Mouse (Mus musculus) activated CD4-positive, CD25-positive, alpha-beta regulatory T cell (primary cell): ENCODE measurements around the gene Fbxw8. TPM values are rescaled to one million over a fixed set of nuclear protein-coding genes. Genes with fewer than 3 reads are reported as not detected.

Experiments
- polyA plus RNA-seq, 2 experiments: library from polyadenylated mRNA; unstranded; fragments of 100-300 nt; shearing (Covaris generic); gene quantifications; one replicate each; pipeline ENCODE4 v1.2.1; 2017

Fbxw8 gene
- polyA plus RNA-seq: 10 to 100 TPM; 11.9 to 25.6 TPM

DNA sequence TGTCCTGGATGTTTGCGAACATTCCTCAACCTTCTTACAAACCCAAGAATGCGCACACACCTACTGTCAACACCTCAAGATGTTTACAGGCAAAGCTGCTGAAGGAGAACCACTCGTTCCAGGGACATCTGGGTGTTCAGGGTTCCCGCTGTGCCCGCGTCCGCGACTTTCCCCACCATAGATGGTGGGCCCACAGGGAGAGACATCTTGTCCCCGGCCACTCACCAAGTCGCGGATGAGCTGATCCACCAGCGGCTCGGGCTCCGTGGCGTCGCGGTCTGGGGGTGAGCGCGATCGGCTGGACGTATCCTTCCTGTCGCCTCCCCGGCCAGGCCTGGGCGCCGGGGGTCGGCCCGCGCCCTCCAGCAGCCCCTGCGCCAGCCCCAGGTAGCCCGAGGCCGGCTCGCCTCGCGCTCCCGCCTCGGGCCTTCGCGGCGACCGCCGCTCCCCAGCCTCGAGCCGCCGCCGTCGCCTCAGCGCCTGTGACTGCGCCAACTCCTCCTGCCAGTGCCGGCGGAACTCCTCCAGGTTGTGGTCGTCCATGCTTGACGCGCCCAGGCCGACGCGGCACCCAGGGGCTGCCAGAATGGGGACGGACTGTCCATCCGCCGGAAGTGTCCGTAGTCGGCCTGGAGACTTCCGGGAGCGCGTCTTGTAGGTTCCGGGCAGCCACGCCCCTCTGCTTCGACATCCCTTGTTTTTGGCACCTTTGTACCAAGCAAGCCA, at the start of gene Fbxw8:
Fbxw8 (minus strand) TSS at position 626 of the 726 bp plus-strand sequence.

DNA sequence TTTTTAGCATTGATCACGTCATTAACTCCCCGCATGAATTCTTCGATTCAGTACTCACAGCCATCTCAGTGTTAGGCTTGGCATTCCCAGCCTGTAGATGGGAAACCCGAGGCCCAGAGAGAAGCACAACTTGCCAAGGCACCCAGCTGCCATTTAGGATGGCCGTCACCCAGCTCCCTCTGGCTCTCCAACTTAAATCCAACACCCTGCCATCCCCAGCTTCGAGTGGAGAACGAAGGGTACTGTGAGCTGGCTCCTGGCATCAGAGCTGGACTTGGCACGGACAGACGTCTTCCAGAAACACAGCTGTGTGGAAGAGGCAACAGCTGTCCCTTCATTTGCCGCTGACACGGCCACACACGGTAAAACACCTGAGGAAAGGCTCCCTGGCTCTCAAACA, 9.3 kb upstream of the Fbxw8 start, which contains the start of gene Hrk:
Hrk (plus strand) TSS at position 68 of the 400 bp plus-strand sequence.

GRCm38 (mm10) chr5:118027698-118028190, 127.5 kb downstream of the Fbxw8 start, which contains the start of gene Tesc:
TSS of gene Tesc (plus strand) at chr5:118027743.

Other genes starting within 250 kb of the Fbxw8 start
- 10 to 100 TPM; 21.7 to 29.4 TPM for gene Fbxo21, start 178.7 kb downstream of the Fbxw8 start, polyA plus RNA-seq
- gene Tesc, start 127.7 kb downstream of the Fbxw8 start, polyA plus RNA-seq: 100 to 1,000 TPM in 1 of 2 experiments, 10 to 100 TPM in 1; 78.4 to 100 TPM
- under 1 TPM in 1 of 2 experiments, not detected in 1; 0.37 TPM for gene Hrk, start 9.2 kb upstream of the Fbxw8 start, polyA plus RNA-seq
- gene Rnft2, start 89.7 kb upstream of the Fbxw8 start, polyA plus RNA-seq: under 1 TPM; 0.07 to 0.20 TPM
- 1 to 10 TPM; 5.0 to 5.7 TPM for gene 2410131K14Rik, start 89.8 kb upstream of the Fbxw8 start, polyA plus RNA-seq